Mouse (Mus musculus) bone marrow, adult 2 months (tissue): ENCODE data around the gene Irf2bp2. TPM values are rescaled to one million over a fixed set of nuclear protein-coding genes. Genes with fewer than 3 reads are reported as not detected.

Experiments
- H3K27ac ChIP-seq: fragments of 200-500 bp; 2 replicates; pipeline ENCODE4 v1.5.1; 2012; ENCODE audit warnings: low read depth, mild to moderate bottlenecking, control low read depth, inconsistent platforms, low read length; ENCODE audit not compliant: control insufficient read depth, poor library complexity, insufficient read depth
- H3K4me1 ChIP-seq: fragments of 200-500 bp; 2 replicates; pipeline ENCODE4 v1.6.1; 2011; ENCODE audit warnings: low read length; ENCODE audit not compliant: control insufficient read depth, insufficient read depth
- H3K4me3 ChIP-seq: fragments of 200-500 bp; replicated peaks from 2 replicates; pipeline ENCODE3; 2011; ENCODE audit warnings: mild to moderate bottlenecking, low read depth, low read length, control low read depth; ENCODE audit not compliant: control insufficient read depth
- CTCF ChIP-seq: fragments of 200-500 bp; IDR thresholded peaks from 2 replicates; pipeline ENCODE4 v1.5.1; 2011; ENCODE audit warnings: low read length, control low read depth; ENCODE audit not compliant: control insufficient read depth, insufficient read depth
- POLR2A ChIP-seq: fragments of 200-500 bp; IDR thresholded peaks from 2 replicates; pipeline ENCODE4 v1.6.1; 2011; ENCODE audit warnings: low read depth, mild to moderate bottlenecking, control low read depth, low read length, borderline replicate concordance; ENCODE audit not compliant: control insufficient read depth
- WGBS: fragments of 180-500 bp; shearing (Covaris S2); methylation state at CpG from one replicate; pipeline ENCODE4 v1.1.7; 2018; 5-methylcytosine and 5-hydroxymethylcytosine counted together
- polyA plus RNA-seq: library from polyadenylated mRNA; stranded (reverse); fragments of >200 nt; gene quantifications from 2 replicates; pipeline ENCODE4 v1.2.4, GENCODE M21; 2011; ENCODE audit warnings: low replicate concordance; ENCODE audit not compliant: missing spikeins, insufficient read depth, insufficient read length

The Irf2bp2 gene
- polyA plus RNA-seq, 1 experiment = 35.8 TPM

DNA sequence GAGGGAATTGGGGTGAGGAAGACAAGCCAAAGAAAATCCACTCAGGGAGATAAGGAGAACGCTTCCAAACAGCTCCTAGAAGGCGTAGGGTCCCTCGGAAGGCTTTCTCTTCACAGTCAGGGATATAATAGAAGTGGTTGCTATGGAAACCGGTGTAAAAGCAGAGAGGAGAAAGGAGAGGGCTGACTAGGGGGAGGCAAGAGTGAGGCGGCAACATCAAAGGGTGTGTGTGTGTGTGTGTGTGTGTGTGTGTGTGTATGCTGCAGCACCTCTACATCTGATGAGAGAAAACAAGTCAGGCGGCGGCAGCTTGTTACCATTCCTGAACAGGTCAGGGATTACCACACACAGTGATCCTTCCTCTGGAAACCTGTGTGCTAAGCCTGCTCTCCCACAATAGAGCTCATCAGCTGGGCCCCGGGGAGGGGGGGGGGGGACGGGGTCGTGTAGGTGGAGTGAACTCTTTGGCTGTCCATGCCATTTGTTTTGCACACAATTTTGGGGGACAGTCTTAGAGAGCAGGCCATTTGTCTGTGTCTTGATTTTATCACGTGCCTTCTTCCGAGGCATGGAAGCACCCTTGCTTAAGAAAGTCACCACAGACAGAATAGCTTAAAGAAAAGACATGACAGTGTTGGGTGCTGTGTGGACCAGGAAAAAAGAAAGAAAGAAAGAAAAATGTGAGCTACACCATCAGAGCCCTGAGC, 55.0 kb downstream of the Irf2bp2 start:
- no peak overlapping the region for H3K27ac ChIP-seq

More for the DNA sequence above, 55.0 kb downstream of the Irf2bp2 start:
- no peak for TF ChIP-seq CTCF
- TF ChIP-seq POLR2A = no peak
- no peak overlapping the region for H3K4me3 ChIP-seq
- H3K4me1 ChIP-seq = no peaks in the 10 kb centered on the region
- WGBS = 57% methylated on average over 12 of the region's 12 CpGs

Other genes starting within 250 kb of the Irf2bp2 start
- 7.6 and 10.1 TPM in 2 replicates for gene Coa6, start 171.5 kb downstream of the Irf2bp2 start, polyA plus RNA-seq
- gene Tarbp1, start 118.9 kb downstream of the Irf2bp2 start, polyA plus RNA-seq = 1.4 and 2.9 TPM in 2 replicates